Mouse (Mus musculus) spleen, adult 2 months (tissue): ENCODE measurements around the gene Fbxo8. TPM values are rescaled to one million over a fixed set of nuclear protein-coding genes. Genes with fewer than 3 reads are reported as not detected.
A peak's percentile ranks its signal among the peaks of the same experiment; 100 is the strongest.

Experiments used
- DNase-seq, 2 experiments: peaks; one replicate each; pipeline versions ENCODE4 v3.0.0 to v3.0.0-alpha.2; 2012 to 2021; ENCODE audit warnings: low spot score in 2 of 2, low read depth in 1 of 2
- H3K27ac ChIP-seq: fragments of 200-500 bp; 2 replicates; pipeline ENCODE4 v1.5.1; 2012; ENCODE audit warnings: low read length, inconsistent platforms; ENCODE audit not compliant: insufficient read depth
- H3K27me3 ChIP-seq: fragments of 200-500 bp; 2 replicates; pipeline ENCODE4 v1.6.1; 2012; ENCODE audit warnings: mild to moderate bottlenecking, moderate library complexity, low read length, inconsistent platforms; ENCODE audit not compliant: control insufficient read depth, insufficient read depth
- H3K36me3 ChIP-seq: fragments of 200-500 bp; 2 replicates; pipeline ENCODE4 v1.6.1; 2012; ENCODE audit warnings: mild to moderate bottlenecking, low read length, inconsistent platforms; ENCODE audit not compliant: control insufficient read depth, insufficient read depth
- H3K4me1 ChIP-seq: fragments of 200-500 bp; 2 replicates; pipeline ENCODE4 v1.6.1; 2011; ENCODE audit warnings: inconsistent platforms; ENCODE audit not compliant: control insufficient read depth, insufficient read depth, insufficient read length
- H3K4me3 ChIP-seq: fragments of 200-500 bp; 2 replicates; pipeline ENCODE4 v1.5.1; 2011; ENCODE audit warnings: mild to moderate bottlenecking, inconsistent platforms; ENCODE audit not compliant: insufficient read depth, insufficient read length; ENCODE audit errors: extremely low read depth
- CTCF ChIP-seq: fragments of 200-500 bp; IDR thresholded peaks from 2 replicates; pipeline ENCODE4 v1.5.1; 2011; ENCODE audit warnings: mild to moderate bottlenecking, inconsistent platforms; ENCODE audit not compliant: insufficient read depth, insufficient read length, insufficient replicate concordance; ENCODE audit errors: extremely low read depth
- POLR2A ChIP-seq: fragments of 200-500 bp; IDR thresholded peaks from 2 replicates; pipeline ENCODE4 v1.6.1; 2011; ENCODE audit warnings: low read depth, low read length, inconsistent platforms
- WGBS: fragments of 180-500 bp; shearing (Covaris S2); methylation state at CpG from one replicate; pipeline ENCODE4 v1.1.7; 2018; 5-methylcytosine and 5-hydroxymethylcytosine counted together
- polyA plus RNA-seq: library from polyadenylated mRNA; depleted of rRNA; stranded (reverse); fragments of >200 nt; gene quantifications from 2 replicates; pipeline ENCODE4 v1.2.3, GENCODE M21; 2012

The Fbxo8 gene
- polyA plus RNA-seq, 1 experiment: 12.5 TPM

DNA sequence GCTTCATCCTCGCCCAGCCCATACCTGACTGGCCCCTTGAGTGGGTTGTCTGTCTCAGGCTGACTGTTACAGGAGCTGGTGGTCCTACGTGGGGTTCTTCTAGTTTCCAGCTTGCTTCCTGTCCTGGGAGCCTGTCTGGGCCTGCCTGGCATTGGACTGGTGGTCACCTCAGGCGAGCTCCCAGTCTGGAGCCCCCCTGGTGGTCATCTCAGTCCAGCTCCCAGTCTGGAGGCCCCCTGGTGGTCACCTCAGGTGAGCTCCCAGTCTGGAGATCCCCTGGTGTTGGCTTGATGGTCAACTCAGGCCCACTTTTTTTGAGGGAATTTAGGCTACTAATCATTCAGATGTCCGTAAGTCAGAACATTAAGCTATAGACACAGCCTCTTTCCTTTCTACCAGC lies 29.8 kb upstream of the Fbxo8 start:
- H3K4me3 ChIP-seq: no peak overlapping the region
- no peaks in the 10 kb centered on the region for H3K27me3 ChIP-seq
- H3K36me3 ChIP-seq: no peaks in the 10 kb centered on the region
- TF ChIP-seq CTCF (no peak), POLR2A (no peak)
- no peak for DNase-seq
- WGBS: 78% methylated on average over 4 of the region's 4 CpGs
- H3K4me1 ChIP-seq: no peaks in the 10 kb centered on the region
- H3K27ac ChIP-seq: no peak overlapping the region

DNA sequence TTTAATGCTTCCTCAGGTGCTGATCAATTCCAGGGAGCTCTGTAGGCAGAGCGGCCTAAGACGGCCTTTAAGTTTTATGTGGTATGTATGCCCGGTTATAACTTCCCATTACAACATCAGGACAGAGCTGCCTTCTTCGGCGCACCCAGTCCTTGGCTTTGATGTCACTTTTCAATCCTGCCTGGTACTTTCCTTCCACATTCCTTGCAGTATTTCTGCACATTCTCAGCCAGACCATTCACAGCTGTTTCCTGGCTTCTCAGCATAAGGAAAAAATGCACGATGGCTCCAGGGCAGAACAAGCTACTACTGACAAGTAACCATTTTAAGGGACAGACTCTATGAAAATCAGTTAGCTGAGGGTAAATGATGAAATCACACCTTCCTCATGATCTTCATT lies 22.0 kb upstream of the Fbxo8 start:
- 82% methylated on average over 6 of the region's 6 CpGs for WGBS
- peaks cover 3% of the 10 kb centered on the region; the same call in 1 of the 2 replicates for H3K36me3 ChIP-seq
- DNase-seq: no peak
- no peaks in the 10 kb centered on the region for H3K4me1 ChIP-seq
- TF ChIP-seq CTCF (no peak), POLR2A (no peak)
- H3K27ac ChIP-seq: no peak overlapping the region
- H3K27me3 ChIP-seq: no peaks in the 10 kb centered on the region
- no peak overlapping the region for H3K4me3 ChIP-seq

DNA sequence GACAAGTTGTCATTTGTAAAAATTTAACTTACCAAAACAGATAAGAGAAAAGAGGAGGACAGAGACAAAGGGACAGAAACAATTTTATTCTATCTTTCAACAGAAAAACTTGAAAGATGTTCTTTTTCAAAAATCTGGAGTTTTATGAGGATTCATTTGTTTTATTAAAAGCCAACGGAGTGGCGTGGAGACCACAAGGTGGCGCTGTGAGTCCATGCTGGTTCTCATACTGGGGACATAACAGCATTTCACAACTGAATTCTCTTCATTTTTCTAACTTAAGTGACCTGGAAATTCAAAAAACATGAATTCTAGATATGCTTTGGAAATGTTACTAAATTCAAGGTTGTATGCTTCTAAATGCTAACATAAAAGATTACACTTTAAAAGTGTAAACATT lies 20.5 kb upstream of the Fbxo8 start:
- Histone ChIP-seq H3K27ac (no peak overlapping the region), H3K27me3 (no peaks in the 10 kb centered on the region), H3K36me3 (peaks cover 3% of the 10 kb centered on the region; the same call in 1 of the 2 replicates), H3K4me1 (no peaks in the 10 kb centered on the region), H3K4me3 (no peak overlapping the region)
- peak; percentile 15 to 47 for DNase-seq
- TF ChIP-seq POLR2A (no peak), CTCF (peak; percentile 76; the same call in 1 of the 2 replicates)
- 12% methylated on average over 3 of the region's 3 CpGs for WGBS

DNA sequence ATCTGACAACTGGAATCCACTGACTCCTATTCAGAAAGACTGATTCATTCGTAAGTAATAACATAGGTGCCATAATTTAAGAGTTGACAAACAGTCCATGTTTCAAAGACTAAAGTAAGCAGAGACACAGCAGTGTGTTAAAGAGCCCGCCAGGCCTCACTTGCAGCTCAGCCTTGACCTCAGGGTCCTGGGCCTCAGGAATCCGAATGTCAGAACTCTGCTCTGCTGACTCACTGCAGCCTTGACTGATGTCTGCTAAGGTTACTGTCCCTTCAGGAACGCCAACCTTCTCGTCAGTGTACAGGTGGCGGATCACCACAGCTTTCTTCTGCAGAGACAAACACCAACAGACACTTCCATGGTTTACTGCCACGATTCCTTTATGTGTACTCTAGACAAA lies 10.2 kb upstream of the Fbxo8 start:
- H3K27ac ChIP-seq: no peak overlapping the region
- no peak overlapping the region for H3K4me3 ChIP-seq
- WGBS: 88% methylated on average over 7 of the region's 7 CpGs
- no peak for TF ChIP-seq CTCF
- TF ChIP-seq POLR2A: no peak
- DNase-seq: no peak
- H3K27me3 ChIP-seq: no peaks in the 10 kb centered on the region
- peaks cover 22% of the 10 kb centered on the region for H3K36me3 ChIP-seq
- no peaks in the 10 kb centered on the region for H3K4me1 ChIP-seq

DNA sequence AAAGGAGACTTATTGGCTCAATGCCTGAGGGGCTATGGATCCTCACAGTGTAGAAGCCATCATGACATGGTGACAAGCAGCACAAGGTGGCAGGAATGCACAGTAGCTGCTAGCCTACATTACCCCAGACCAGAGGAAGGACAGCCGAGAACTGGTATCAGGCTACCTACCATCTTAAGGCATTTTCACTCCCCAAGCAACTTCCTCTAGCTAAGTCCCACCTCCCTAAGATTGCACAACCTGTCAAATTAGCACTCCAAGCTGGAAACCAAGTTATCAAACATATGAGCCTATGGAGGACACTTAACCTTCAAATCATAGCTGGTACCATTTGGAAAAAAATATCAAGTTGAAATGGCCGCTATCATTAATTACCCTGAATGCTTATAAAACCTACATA lies 3.0 kb upstream of the Fbxo8 start:
- Histone ChIP-seq H3K4me3 (no peak overlapping the region), H3K27me3 (no peaks in the 10 kb centered on the region), H3K27ac (no peak overlapping the region), H3K4me1 (peaks cover 4% of the 10 kb centered on the region), H3K36me3 (peaks cover 5% of the 10 kb centered on the region)
- DNase-seq: no peak
- TF ChIP-seq POLR2A: no peak
- TF ChIP-seq CTCF: no peak
- 89% methylated on average over 2 of the region's 2 CpGs for WGBS

DNA sequence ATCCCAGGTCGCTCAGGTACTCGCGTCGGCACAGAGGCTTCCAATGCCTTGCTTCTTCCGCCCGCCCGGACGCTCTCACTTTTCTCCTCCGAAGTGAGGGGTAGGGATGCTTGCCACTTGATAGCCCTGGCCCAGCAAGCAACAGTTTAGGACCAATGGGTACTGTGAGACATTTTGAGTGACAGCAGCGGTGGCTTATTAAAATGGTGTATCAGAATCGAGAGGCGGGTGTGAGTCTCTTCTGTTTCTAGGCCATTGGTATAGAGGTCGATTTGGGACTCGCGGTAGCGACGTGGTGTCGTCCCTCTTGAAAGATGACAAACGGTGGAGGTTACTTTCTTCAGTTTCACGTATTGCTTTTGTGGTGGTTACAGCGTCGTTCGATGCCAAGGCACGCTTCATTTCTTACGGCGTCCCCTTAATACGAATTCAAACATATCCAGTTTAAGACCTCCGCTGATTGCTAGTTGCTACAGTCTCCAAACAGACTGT lies 517 bp downstream of the Fbxo8 start:
- under 1% methylated on average over 28 of the region's 28 CpGs for WGBS
- Histone ChIP-seq H3K36me3 (no peaks in the 10 kb centered on the region), H3K27ac (peak overlapping the region; percentile 97), H3K27me3 (no peaks in the 10 kb centered on the region), H3K4me3 (peak overlapping the region; percentile 93), H3K4me1 (peaks cover 4% of the 10 kb centered on the region)
- DNase-seq: peak; percentile 85 to 96
- TF ChIP-seq CTCF: no peak
- TF ChIP-seq POLR2A: peak; percentile 3; the same call in 1 of the 2 replicates

DNA sequence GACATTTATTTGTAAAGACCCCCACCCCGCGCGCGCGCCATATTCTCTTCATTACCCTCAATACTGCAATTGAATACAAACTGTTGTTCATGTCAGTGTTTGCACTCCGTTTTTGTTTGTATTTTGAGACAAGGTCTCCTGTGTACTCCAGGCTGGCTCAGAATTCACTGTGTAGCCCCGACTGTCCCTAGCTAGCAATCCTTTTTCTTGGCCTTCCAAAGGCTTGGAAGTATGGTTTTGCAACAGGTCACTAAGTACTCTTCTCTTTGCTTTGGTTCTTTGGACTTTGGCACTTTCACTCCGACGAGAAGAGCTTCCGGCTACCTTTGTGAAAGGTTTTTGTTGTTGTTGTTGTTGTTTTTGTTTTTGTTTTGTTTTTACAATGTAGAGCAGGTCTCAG lies 1.2 kb downstream of the Fbxo8 start:
- H3K4me1 ChIP-seq: peaks cover 4% of the 10 kb centered on the region
- TF ChIP-seq POLR2A: no peak
- no peak for TF ChIP-seq CTCF
- no peak for DNase-seq
- H3K27ac ChIP-seq: no peak overlapping the region; the same call in 1 of the 2 replicates
- 27% methylated on average over 10 of the region's 10 CpGs for WGBS
- H3K36me3 ChIP-seq: no peaks in the 10 kb centered on the region
- H3K27me3 ChIP-seq: no peaks in the 10 kb centered on the region
- H3K4me3 ChIP-seq: peak overlapping the region; percentile 39; the same call in 1 of the 2 replicates
